Mouse (Mus musculus) liver, adult 2 months (tissue): ENCODE results near the gene Batf. TPM values are rescaled to one million over a fixed set of nuclear protein-coding genes. Genes with fewer than 3 reads are reported as not detected.

Experiments
- DNase-seq: peaks from one replicate; pipeline ENCODE4 v3.0.0-alpha.2; 2011; ENCODE audit warnings: low read depth, low spot score; ENCODE audit errors: extremely low read depth
- H3K27ac ChIP-seq: fragments of 200-500 bp; replicated peaks from 2 replicates; pipeline ENCODE4 v1.5.1; 2012; ENCODE audit warnings: low read depth, mild to moderate bottlenecking, control low read depth, inconsistent platforms, low read length; ENCODE audit not compliant: insufficient read depth
- H3K27me3 ChIP-seq: fragments of 200-500 bp; 2 replicates; pipeline ENCODE4 v1.6.1; 2012; ENCODE audit warnings: mild to moderate bottlenecking, moderate library complexity, low read length, inconsistent platforms; ENCODE audit not compliant: control insufficient read depth, insufficient read depth
- H3K36me3 ChIP-seq: fragments of 200-500 bp; 2 replicates; pipeline ENCODE4 v1.6.1; 2012; ENCODE audit warnings: low read length, inconsistent platforms; ENCODE audit not compliant: control insufficient read depth, insufficient read depth
- H3K4me1 ChIP-seq: fragments of 200-500 bp; 2 replicates; pipeline ENCODE4 v1.6.1; 2011; ENCODE audit warnings: low read length; ENCODE audit not compliant: control insufficient read depth, insufficient read depth
- H3K4me3 ChIP-seq: fragments of 200-500 bp; 2 replicates; pipeline ENCODE4 v1.5.1; 2011; ENCODE audit warnings: low read depth, mild to moderate bottlenecking, control low read depth, low read length, moderate library complexity; ENCODE audit not compliant: insufficient read depth
- H3K79me2 ChIP-seq: fragments of 200-500 bp; 2 replicates; pipeline ENCODE4 v1.6.1; 2012; ENCODE audit warnings: inconsistent platforms, mild to moderate bottlenecking, low read length, moderate library complexity; ENCODE audit not compliant: control insufficient read depth, insufficient read depth
- H3K9ac ChIP-seq: fragments of 200-500 bp; 2 replicates; pipeline ENCODE4 v1.6.1; 2012; ENCODE audit warnings: low read depth, mild to moderate bottlenecking, control low read depth, inconsistent platforms, low read length
- CTCF ChIP-seq: fragments of 200-500 bp; IDR thresholded peaks from 2 replicates; pipeline ENCODE4 v1.5.1; 2011; ENCODE audit warnings: low read depth, low read length, control low read depth
- POLR2A ChIP-seq: fragments of 200-500 bp; IDR thresholded peaks from 2 replicates; pipeline ENCODE4 v1.6.1; 2011; ENCODE audit warnings: low read length, control low read depth; ENCODE audit not compliant: insufficient read depth; ENCODE audit errors: extremely low read depth
- WGBS: fragments of 180-500 bp; shearing (Covaris S2); methylation state at CpG from one replicate; pipeline ENCODE4 v1.1.7; 2018; 5-methylcytosine and 5-hydroxymethylcytosine counted together
- polyA plus RNA-seq: library from polyadenylated mRNA; depleted of rRNA; stranded (reverse); fragments of >200 nt; gene quantifications from 2 replicates; pipeline ENCODE4 v1.2.3, GENCODE M21; 2012
- total RNA-seq: library from RNA; depleted of rRNA; stranded (reverse); fragments of >200 nt; gene quantifications from 2 replicates; pipeline ENCODE4 v1.2.3, GENCODE M21; 2014

The Batf gene
- total and polyA plus RNA-seq, 2 experiments, result 0.74 to 0.76 TPM

DNA sequence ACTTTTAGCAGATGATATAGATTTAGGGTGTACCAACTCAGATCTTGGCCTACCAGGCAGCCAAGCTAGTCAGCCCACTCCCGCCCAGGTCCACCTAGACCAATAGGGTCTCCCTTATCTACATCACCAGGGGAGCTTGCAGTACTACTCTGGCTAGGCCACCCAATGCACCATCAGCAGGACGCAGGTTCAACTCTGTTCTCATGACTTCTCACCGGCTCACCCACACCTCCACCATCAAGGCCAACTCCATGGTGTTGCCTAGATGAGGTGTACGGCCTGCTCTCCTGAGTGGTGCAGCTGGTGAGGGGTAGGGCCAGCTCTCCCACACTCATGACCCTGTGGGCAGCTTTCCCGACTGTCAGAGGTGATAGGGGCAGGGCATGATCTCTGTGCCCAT lies 27.7 kb downstream of the Batf start:
- H3K79me2 ChIP-seq, result no peaks in the 10 kb centered on the region
- no peak for DNase-seq
- no peaks in the 10 kb centered on the region for H3K36me3 ChIP-seq
- H3K9ac ChIP-seq, result no peak overlapping the region
- no peaks in the 10 kb centered on the region for H3K27me3 ChIP-seq
- no peak overlapping the region for H3K4me3 ChIP-seq
- TF ChIP-seq POLR2A (no peak), CTCF (no peak)
- H3K27ac ChIP-seq, result no peak overlapping the region
- 96% methylated on average over 5 of the region's 5 CpGs for WGBS
- no peaks in the 10 kb centered on the region for H3K4me1 ChIP-seq

DNA sequence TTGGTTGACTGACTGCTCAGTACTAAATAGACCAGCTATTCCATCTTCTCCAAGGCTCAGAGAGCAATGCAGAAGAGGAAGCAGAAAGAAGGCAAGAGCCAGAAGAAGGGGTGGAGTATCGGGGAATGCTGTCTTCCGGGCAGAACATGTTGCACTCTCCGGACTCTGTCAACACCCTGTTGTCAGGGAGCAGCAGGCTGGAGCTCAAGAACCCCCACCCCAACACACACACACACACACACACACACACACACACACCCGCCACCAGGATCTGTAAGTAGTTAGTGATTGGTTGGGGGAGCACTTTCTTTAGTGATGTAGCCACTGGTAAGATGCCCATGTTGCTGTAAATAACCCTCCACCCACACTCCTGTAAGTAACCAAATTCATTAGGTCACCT lies 38.8 kb downstream of the Batf start:
- no peaks in the 10 kb centered on the region for H3K79me2 ChIP-seq
- no peak overlapping the region for H3K4me3 ChIP-seq
- no peaks in the 10 kb centered on the region for H3K36me3 ChIP-seq
- no peak for DNase-seq
- TF ChIP-seq CTCF, result no peak
- no peak for TF ChIP-seq POLR2A
- no peaks in the 10 kb centered on the region for H3K27me3 ChIP-seq
- WGBS, result 44% methylated on average over 4 of the region's 4 CpGs
- no peaks in the 10 kb centered on the region for H3K4me1 ChIP-seq
- H3K9ac ChIP-seq, result no peak overlapping the region
- no peak overlapping the region for H3K27ac ChIP-seq

DNA sequence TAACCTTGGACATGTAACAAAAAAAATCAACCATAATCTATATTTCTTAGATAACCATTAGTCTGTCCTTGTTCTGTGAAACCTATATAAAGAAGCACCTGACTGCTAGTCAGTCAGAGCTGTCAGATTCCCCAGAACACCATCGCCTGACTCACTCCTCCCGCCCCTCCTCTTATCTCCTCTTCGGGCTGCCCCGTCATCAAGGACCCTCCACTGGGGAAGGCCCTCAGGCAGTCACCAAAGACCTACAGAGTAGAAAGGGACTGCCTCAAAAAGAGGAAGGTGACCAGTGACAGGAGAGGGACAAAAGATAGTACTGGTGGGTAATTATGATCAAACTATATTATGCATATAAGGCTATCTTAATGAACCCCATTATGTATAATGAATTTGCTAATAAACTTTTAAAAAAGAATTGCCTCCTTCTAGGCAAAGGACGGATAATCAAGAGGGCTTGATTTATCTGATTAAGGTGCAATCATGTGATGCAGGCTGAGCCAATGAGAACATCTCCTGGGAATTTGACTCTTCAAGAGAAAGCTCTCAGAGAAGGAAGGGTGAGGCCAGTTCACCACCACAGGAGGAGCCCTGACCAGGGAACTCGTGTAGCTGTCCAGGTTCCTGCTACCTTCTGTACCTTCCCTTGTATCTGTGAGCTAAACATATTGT lies 40.4 kb downstream of the Batf start:
- H3K79me2 ChIP-seq, result no peaks in the 10 kb centered on the region
- WGBS, result 64% methylated on average over 6 of the region's 6 CpGs
- DNase-seq, result no peak
- H3K27ac ChIP-seq, result no peak overlapping the region
- no peaks in the 10 kb centered on the region for H3K36me3 ChIP-seq
- no peaks in the 10 kb centered on the region for H3K27me3 ChIP-seq
- no peak overlapping the region for H3K9ac ChIP-seq
- H3K4me1 ChIP-seq, result no peaks in the 10 kb centered on the region
- no peak for TF ChIP-seq CTCF
- no peak overlapping the region for H3K4me3 ChIP-seq

DNA sequence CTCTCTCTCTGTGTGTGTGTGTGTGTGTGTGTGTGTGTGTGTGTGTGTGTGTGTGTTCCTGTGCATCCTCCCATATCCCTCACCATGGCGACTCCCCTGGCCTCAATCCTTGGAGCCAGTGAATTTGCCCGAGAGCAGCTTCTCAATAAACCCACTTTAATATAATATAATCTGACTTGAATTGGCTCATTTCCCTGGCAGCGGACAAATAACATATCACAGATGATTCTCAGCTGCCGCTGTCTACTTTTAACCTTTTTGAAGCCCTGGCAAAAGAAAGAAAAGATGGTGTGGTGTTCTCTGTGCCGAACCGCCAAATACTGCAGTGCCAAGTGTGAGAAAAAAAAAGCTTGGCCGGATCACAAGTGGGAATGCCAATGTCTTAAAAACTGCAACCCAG lies 41.7 kb downstream of the Batf start:
- H3K4me3 ChIP-seq, result no peak overlapping the region
- no peak for TF ChIP-seq POLR2A
- TF ChIP-seq CTCF, result no peak
- H3K36me3 ChIP-seq, result no peaks in the 10 kb centered on the region
- DNase-seq, result no peak
- no peak overlapping the region for H3K9ac ChIP-seq
- 88% methylated on average over 7 of the region's 7 CpGs for WGBS
- H3K27me3 ChIP-seq, result no peaks in the 10 kb centered on the region
- no peak overlapping the region for H3K27ac ChIP-seq
- no peaks in the 10 kb centered on the region for H3K79me2 ChIP-seq
- H3K4me1 ChIP-seq, result no peaks in the 10 kb centered on the region

DNA sequence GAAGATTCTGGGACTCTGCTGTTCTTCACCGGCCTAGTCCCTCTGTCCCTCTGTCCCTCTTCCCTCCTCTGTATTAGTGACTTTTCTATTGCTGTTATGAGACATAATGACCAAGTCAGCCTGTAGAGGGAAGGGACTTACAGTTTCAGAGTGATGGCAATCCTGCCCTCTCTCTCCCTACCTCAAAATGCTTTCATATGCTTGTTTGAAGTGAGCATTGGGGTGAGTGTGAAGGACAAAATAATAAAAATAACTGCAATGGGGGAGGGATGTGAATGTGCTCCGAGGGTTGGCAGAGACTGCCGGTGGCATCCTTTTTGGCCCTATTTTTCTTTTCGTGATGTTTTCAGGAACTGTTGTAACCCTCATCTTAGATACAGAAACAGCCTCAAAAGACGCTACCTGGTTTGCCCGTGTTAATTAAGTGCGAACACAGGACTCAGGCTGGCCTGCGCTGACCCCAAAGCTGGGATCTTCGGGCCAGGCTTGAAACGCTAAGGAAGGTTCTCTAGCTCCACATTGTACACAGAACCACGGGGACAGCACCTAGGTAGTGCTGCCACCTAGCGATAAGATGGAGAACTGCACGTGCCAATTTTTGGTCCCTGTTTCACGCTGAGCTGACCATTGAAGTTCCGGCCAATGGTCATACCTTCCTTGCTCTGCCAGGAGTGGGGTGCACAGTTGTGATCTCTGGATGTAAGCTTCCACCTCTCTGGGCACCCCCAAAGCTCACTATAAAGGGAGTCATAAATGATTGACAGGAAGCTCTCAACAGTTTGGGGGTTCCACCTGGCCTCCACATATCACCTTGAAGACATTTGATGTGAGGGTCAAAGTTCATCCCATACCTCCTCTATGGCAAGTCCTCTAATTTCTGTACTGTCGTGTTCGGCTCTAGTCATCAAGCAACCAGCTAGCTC lies 42.8 kb downstream of the Batf start:
- Histone ChIP-seq H3K79me2 (no peaks in the 10 kb centered on the region), H3K9ac (no peak overlapping the region), H3K4me1 (no peaks in the 10 kb centered on the region), H3K27ac (no peak overlapping the region), H3K36me3 (no peaks in the 10 kb centered on the region), H3K27me3 (no peaks in the 10 kb centered on the region), H3K4me3 (no peak overlapping the region)
- 35% methylated on average over 17 of the region's 17 CpGs for WGBS
- TF ChIP-seq CTCF (peak; percentile 92), POLR2A (no peak)
- peak; percentile 23 for DNase-seq

DNA sequence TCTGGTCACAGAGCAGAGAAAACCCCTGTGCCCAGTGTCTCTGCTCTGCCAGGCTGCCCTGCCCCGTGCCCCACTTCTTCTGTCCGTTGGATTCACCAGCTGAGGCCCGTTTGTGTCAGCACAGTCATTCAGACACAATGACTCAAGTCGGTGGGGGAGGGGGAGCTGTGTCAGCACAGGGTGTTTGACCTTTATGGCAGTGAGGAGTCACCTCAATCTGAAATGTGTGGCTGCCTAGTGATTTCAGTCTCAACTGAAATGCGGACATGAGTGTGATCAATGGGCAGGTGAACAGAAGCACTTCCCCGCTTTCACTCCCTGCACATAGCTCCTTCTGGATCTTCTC lies 43.4 kb downstream of the Batf start:
- Histone ChIP-seq H3K4me1 (no peaks in the 10 kb centered on the region), H3K79me2 (no peaks in the 10 kb centered on the region), H3K27me3 (no peaks in the 10 kb centered on the region), H3K4me3 (no peak overlapping the region), H3K27ac (no peak overlapping the region), H3K36me3 (no peaks in the 10 kb centered on the region), H3K9ac (no peak overlapping the region)
- DNase-seq, result no peak
- WGBS, result 52% methylated on average over 6 of the region's 6 CpGs
- TF ChIP-seq CTCF (no peak), POLR2A (no peak)
